Mouse (Mus musculus) liver, adult 10 weeks (tissue): ENCODE results near the gene Fam120c. TPM values are rescaled to one million over a fixed set of nuclear protein-coding genes. Genes with fewer than 3 reads are reported as not detected.

Source experiments
- polyA plus RNA-seq: library from polyadenylated mRNA; stranded (reverse); fragments of 350-450 nt; fragmentation: Illumina TruSeq; extraction: RNeasy Lipid Tissue Mini Kit (QIAGEN cat#74804); gene quantifications from one replicate; pipeline ENCODE4 v1.2.3, GENCODE M21; 2014; ENCODE audit warnings: low read depth, low replicate concordance

Fam120c gene
- polyA plus RNA-seq: 2.9 TPM

GRCm38 (mm10) chrX:151343761-151344500 lies at the start of gene Fam120c:
Gene Fam120c (plus strand): TSS chrX:151344175.

GRCm38 (mm10) chrX:151520458-151521322 lies 176.7 kb downstream of the Fam120c start, which contains the start of gene Phf8:
Gene Phf8 (plus strand): TSS chrX:151520672.

Other genes with a start within 250 kb of the Fam120c start
- 14.8 TPM for gene Tsr2, start 247.6 kb upstream of the Fam120c start, polyA plus RNA-seq
- gene Wnk3, start 146.1 kb upstream of the Fam120c start, polyA plus RNA-seq: not detected
- 13.3 TPM for gene Phf8, start 176.5 kb downstream of the Fam120c start, polyA plus RNA-seq